Mouse (Mus musculus) limb, embryonic 11.5 days (tissue): ENCODE measurements around the gene Ttc12. TPM values are rescaled to one million over a fixed set of nuclear protein-coding genes. Genes with fewer than 3 reads are reported as not detected.

ENCODE experiments used
- ATAC-seq: fragments of 200-750 bp; cut with Nextera tagmentation; 2 replicates; pipeline ENCODE4 v1.8.0; 2017; ENCODE audit warnings: low read depth; ENCODE audit not compliant: insufficient number of reproducible peaks, low FRiP score, low TSS enrichment
- DNase-seq: peaks from one replicate; pipeline ENCODE4 v3.0.0-alpha.2; 2015; ENCODE audit warnings: low spot score
- H3K27ac ChIP-seq: fragments of 300-500 bp; sonication (generic); replicated peaks from 2 replicates; pipeline ENCODE4 v1.5.1; 2014; ENCODE audit warnings: low read depth, mild to moderate bottlenecking, low read length
- H3K27me3 ChIP-seq: fragments of 300-500 bp; sonication (generic); 2 replicates; pipeline ENCODE4 v1.6.1; 2014; ENCODE audit warnings: mild to moderate bottlenecking, low read length, mixed read lengths; ENCODE audit not compliant: control insufficient read depth, insufficient read depth
- H3K36me3 ChIP-seq: fragments of 300-500 bp; sonication (generic); 2 replicates; pipeline ENCODE4 v1.6.1; 2014; ENCODE audit warnings: mild to moderate bottlenecking, low read length, moderate library complexity, mixed read lengths; ENCODE audit not compliant: control insufficient read depth, insufficient read depth
- H3K4me1 ChIP-seq: fragments of 300-500 bp; sonication (generic); 2 replicates; pipeline ENCODE4 v1.6.1; 2014; ENCODE audit warnings: low read length, mixed read lengths; ENCODE audit not compliant: control insufficient read depth, insufficient read depth
- H3K4me2 ChIP-seq: fragments of 300-500 bp; sonication (generic); 2 replicates; pipeline ENCODE4 v1.6.1; 2014; ENCODE audit warnings: low read depth, mild to moderate bottlenecking, moderate library complexity; ENCODE audit not compliant: severe bottlenecking
- H3K4me3 ChIP-seq: fragments of 300-500 bp; sonication (generic); 2 replicates; pipeline ENCODE4 v1.5.1; 2014; ENCODE audit warnings: low read depth, low read length
- H3K9ac ChIP-seq: fragments of 300-500 bp; sonication (generic); 2 replicates; pipeline ENCODE4 v1.6.1; 2014; ENCODE audit warnings: mild to moderate bottlenecking, low read length
- H3K9me3 ChIP-seq: fragments of 300-500 bp; sonication (generic); 2 replicates; pipeline ENCODE4 v1.6.1; 2016; ENCODE audit warnings: low read length; ENCODE audit not compliant: control insufficient read depth
- WGBS: fragments of 180-500 bp; shearing (Covaris S2); extraction: QIAGEN DNeasy Blood & Tissue Kit; methylation state at CpG from one replicate; pipeline ENCODE4 v1.1.7; 2014; 5-methylcytosine and 5-hydroxymethylcytosine counted together
- polyA plus RNA-seq: library from polyadenylated mRNA; unstranded; fragments of >200 nt; fragmentation: Nextera tagmentation; extraction: Ambion mirVana; gene quantifications from 2 replicates; pipeline ENCODE4 v1.2.1, GENCODE M21; 2014

Gene Ttc12
- polyA plus RNA-seq, 1 experiment from 2014 or later = 1.8 TPM

GRCm38 (mm10) chr9:49528026-49528425 is 42.0 kb upstream of the Ttc12 start:
- ATAC-seq (no peak), DNase-seq (no peak)
- H3K4me1 ChIP-seq = no peaks in the 10 kb centered on the region
- H3K36me3 ChIP-seq = no peaks in the 10 kb centered on the region
- no peaks in the 10 kb centered on the region for H3K27me3 ChIP-seq
- H3K4me3 ChIP-seq = no peak overlapping the region
- no peak overlapping the region for H3K27ac ChIP-seq
- no peak overlapping the region for H3K9ac ChIP-seq
- H3K9me3 ChIP-seq = no peaks in the 10 kb centered on the region
- WGBS = 83% methylated on average over 5 of the region's 5 CpGs
- H3K4me2 ChIP-seq = no peak overlapping the region

GRCm38 (mm10) chr9:49527340-49527739 is 41.3 kb upstream of the Ttc12 start:
- Histone ChIP-seq H3K4me1 (no peaks in the 10 kb centered on the region), H3K9ac (no peak overlapping the region), H3K4me2 (no peak overlapping the region), H3K4me3 (no peak overlapping the region), H3K27ac (no peak overlapping the region), H3K9me3 (no peaks in the 10 kb centered on the region), H3K36me3 (no peaks in the 10 kb centered on the region), H3K27me3 (no peaks in the 10 kb centered on the region)
- WGBS = 65% methylated on average over 8 of the region's 8 CpGs
- DNase-seq (no peak), ATAC-seq (no peak)

GRCm38 (mm10) chr9:49524721-49525120 is 38.7 kb upstream of the Ttc12 start:
- no peak for ATAC-seq
- H3K9ac ChIP-seq = no peak overlapping the region
- H3K4me1 ChIP-seq = no peaks in the 10 kb centered on the region
- no peaks in the 10 kb centered on the region for H3K9me3 ChIP-seq
- WGBS = 66% methylated on average over 9 of the region's 9 CpGs
- H3K27me3 ChIP-seq = no peaks in the 10 kb centered on the region
- no peaks in the 10 kb centered on the region for H3K36me3 ChIP-seq
- H3K4me3 ChIP-seq = no peak overlapping the region
- no peak overlapping the region for H3K4me2 ChIP-seq
- no peak overlapping the region for H3K27ac ChIP-seq
- DNase-seq = no peak

- Histone ChIP-seq H3K27me3 (no peaks in the 10 kb centered on the region), H3K36me3 (no peaks in the 10 kb centered on the region), H3K4me1 (no peaks in the 10 kb centered on the region), H3K9me3 (no peaks in the 10 kb centered on the region), H3K9ac (no peak overlapping the region), H3K27ac (no peak overlapping the region), H3K4me2 (no peak overlapping the region), H3K4me3 (no peak overlapping the region)
- ATAC-seq (no peak), DNase-seq (no peak)
- 74% methylated on average over 9 of the region's 9 CpGs for WGBS
Observed at GRCm38 (mm10) chr9:49523881-49524280, 37.9 kb upstream of the Ttc12 start.

- 69% methylated on average over 2 of the region's 2 CpGs for WGBS
Observed at GRCm38 (mm10) chr9:49514306-49514705, 28.3 kb upstream of the Ttc12 start.

GRCm38 (mm10) chr9:49510666-49511065 is 24.6 kb upstream of the Ttc12 start:
- Histone ChIP-seq H3K4me1 (no peaks in the 10 kb centered on the region), H3K9me3 (no peaks in the 10 kb centered on the region), H3K4me2 (no peak overlapping the region), H3K9ac (no peak overlapping the region), H3K27ac (no peak overlapping the region), H3K4me3 (no peak overlapping the region), H3K36me3 (no peaks in the 10 kb centered on the region; the same call in 1 of the 2 replicates), H3K27me3 (no peaks in the 10 kb centered on the region)
- ATAC-seq (no peak), DNase-seq (no peak)
- 95% methylated on average over 4 of the region's 4 CpGs for WGBS

More at GRCm38 (mm10) chr9:49514306-49514705, 28.3 kb upstream of the Ttc12 start:
- DNase-seq (no peak), ATAC-seq (no peak)
- H3K36me3 ChIP-seq = no peaks in the 10 kb centered on the region; the same call in 1 of the 2 replicates
- H3K27ac ChIP-seq = no peak overlapping the region
- no peaks in the 10 kb centered on the region for H3K9me3 ChIP-seq
- no peak overlapping the region for H3K9ac ChIP-seq
- H3K4me3 ChIP-seq = no peak overlapping the region
- H3K4me1 ChIP-seq = no peaks in the 10 kb centered on the region
- no peaks in the 10 kb centered on the region for H3K27me3 ChIP-seq
- no peak overlapping the region for H3K4me2 ChIP-seq

GRCm38 (mm10) chr9:49509628-49510027 is 23.6 kb upstream of the Ttc12 start:
- DNase-seq = no peak
- WGBS = 94% methylated on average over 8 of the region's 8 CpGs
- H3K9ac ChIP-seq = no peak overlapping the region
- H3K27me3 ChIP-seq = no peaks in the 10 kb centered on the region
- no peak overlapping the region for H3K4me3 ChIP-seq
- H3K9me3 ChIP-seq = no peaks in the 10 kb centered on the region
- H3K36me3 ChIP-seq = no peaks in the 10 kb centered on the region; the same call in 1 of the 2 replicates
- no peak overlapping the region for H3K27ac ChIP-seq
- no peak overlapping the region for H3K4me2 ChIP-seq
- H3K4me1 ChIP-seq = no peaks in the 10 kb centered on the region
- ATAC-seq = no peak

GRCm38 (mm10) chr9:49509094-49509493 is 23.1 kb upstream of the Ttc12 start:
- ATAC-seq = no peak
- H3K9me3 ChIP-seq = no peaks in the 10 kb centered on the region
- no peak for DNase-seq
- no peaks in the 10 kb centered on the region for H3K4me1 ChIP-seq
- no peaks in the 10 kb centered on the region; the same call in 1 of the 2 replicates for H3K36me3 ChIP-seq
- no peak overlapping the region for H3K4me3 ChIP-seq
- H3K27me3 ChIP-seq = no peaks in the 10 kb centered on the region
- no peak overlapping the region for H3K27ac ChIP-seq
- WGBS = 92% methylated on average over 3 of the region's 3 CpGs
- H3K4me2 ChIP-seq = no peak overlapping the region
- H3K9ac ChIP-seq = no peak overlapping the region
